Mouse (Mus musculus) lung, postnatal 25 days (tissue): ENCODE measurements around the gene Sox5.

Experiments used
- DNase-seq: peaks from one replicate; pipeline ENCODE4 v3.0.0; 2022; ENCODE audit warnings: low spot score

Gene Sox5

DNA sequence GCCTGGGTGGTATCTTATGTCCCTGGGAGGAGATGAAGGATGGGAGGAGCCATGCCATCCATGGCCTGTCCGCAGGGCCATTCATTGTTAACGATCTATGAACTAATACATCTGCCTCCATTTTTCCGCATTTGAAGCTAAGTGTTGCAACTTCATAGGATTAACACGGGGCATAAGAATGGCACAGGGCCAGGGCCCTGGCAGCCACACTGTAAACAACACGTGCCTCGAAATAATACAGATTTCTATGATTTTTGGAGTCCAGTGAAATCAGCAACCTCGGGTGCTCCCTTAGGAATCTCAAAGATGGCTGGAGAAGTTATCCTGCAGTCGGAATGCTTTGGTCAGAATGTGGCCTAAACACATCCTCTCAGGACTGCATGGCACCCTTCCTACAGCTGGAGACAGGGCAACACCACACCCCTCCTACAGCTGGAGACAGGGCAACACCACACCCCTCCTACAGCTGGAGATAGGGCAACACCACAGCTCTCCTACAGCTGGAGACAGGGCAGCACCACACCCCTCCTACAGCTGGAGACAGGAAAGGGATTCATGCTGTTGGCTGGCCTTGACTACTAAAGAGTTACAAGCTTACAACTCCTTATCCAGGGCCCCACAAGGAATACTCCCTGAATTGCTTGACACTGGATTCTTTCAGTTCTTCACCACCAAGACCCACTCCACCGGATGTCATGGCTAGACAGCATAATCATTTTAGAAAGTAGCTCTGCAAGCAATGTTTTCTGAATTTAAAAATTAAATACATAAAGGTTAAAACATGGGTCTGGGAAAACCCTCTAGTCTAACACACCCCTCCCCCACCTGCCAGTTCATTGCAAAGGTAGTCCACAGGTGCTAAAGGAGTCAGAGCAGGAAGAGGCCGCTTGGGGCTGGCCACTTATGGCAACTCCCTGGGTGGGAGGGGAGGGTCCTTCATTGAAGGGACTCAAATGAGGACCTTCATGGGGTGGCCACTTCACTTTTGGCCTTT is 122.4 kb downstream of the Sox5 start:
- no peak for DNase-seq

DNA sequence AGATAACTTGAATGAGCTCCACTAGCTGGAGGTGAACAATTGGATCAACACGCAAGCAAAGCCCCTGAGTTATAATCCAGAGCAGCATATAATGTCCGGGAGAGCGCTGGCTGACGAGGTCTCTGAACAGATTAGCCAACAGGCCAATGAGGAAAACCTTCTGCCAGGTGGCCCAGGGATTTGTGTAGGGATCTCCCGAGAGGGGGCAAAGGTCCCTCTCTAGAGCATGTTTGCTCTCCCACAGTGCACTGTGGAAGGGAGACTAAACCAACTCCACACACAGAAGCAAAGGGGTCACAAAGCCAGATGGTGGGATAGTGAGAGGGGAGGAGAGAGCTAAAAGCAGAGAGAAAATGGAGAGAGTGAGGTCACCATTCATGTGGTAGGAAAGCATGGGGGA is 128.9 kb downstream of the Sox5 start:
- DNase-seq = no peak

- no peak for DNase-seq
These were observed 132.9 kb downstream of the Sox5 start for GRCm38 (mm10) chr6:144648896-144649295.

GRCm38 (mm10) chr6:144648124-144648591 is 133.6 kb downstream of the Sox5 start:
- DNase-seq = peak; percentile 38

DNA sequence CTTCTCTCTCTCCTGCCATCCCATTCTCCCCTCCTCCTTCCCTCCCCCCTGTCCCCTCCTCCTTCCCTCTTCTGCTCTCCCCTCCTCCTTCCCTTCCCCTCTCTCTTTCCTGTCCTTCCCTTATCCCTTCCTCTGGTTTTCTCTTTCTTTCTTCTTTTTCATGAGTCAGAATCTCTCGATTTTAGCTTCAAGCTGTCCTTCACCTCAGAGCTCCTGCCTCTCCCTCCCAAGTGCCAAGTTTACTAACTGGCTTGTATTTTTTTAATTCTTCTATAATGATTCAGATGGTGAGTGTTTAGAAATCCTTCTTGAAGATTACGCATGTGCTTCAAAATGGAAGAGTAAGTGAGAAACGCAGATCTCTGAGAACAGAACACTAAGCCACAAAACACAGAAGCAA is 135.4 kb downstream of the Sox5 start:
- DNase-seq = peak; percentile 31

DNA sequence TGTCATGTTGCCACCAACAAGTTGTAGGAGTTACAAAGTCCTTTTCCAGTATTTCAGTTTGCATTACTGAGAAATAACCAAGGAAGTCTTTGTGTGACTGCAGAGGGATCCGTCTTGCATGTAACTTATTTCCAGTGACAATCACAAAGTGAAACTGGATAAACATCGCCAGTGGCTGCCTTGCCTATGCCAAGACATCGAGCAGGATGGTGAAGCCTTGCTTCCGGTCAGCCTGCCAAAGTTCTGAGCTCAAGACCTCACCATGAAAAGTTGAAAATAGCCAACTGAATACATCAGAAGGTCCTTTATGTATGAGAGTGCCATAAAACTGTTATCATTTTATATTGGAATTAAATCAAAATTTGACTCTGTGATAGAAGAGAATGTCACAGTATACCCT is 136.0 kb downstream of the Sox5 start:
- DNase-seq = no peak

DNA sequence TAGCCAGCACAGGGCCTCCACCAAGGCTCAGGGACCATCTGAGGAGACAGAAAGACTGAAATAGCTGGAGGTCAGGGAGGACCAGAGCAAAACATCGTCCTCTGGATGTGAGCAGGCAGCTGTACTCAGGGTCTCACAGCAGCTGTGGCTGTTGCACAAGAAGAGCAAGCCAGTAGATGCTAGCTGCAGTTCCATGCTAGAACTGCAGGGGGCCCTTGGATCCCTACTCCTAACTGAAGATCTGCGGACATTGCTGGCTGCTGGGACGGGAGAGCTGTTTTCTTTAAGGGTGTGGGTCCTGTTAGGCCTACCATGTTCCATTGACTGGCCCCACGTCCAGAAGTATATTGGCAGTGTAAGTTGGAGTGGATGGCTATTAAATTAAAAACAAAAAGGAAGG is 137.1 kb downstream of the Sox5 start:
- peak; percentile 76 for DNase-seq

DNA sequence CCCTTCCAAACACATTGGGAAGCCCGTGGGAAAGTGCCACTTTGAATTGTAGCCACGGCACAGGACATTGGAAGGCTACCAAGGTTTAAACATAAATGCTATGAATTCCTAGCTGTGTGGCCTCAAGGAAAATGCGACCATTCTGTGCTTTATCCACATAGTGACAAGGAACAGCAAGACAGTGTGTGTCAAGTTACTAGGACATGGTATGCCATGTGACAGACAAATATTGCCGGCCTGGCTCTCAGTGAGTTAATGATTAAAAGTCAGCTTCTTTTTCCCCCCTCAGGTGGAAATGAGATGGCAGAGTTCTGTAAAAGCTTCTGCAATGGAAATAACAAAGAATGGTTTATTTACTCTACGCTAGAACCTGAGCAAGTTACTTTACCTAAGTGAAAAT is 138.2 kb downstream of the Sox5 start:
- DNase-seq = no peak

GRCm38 (mm10) chr6:144641888-144642287 is 139.9 kb downstream of the Sox5 start:
- no peak for DNase-seq

DNA sequence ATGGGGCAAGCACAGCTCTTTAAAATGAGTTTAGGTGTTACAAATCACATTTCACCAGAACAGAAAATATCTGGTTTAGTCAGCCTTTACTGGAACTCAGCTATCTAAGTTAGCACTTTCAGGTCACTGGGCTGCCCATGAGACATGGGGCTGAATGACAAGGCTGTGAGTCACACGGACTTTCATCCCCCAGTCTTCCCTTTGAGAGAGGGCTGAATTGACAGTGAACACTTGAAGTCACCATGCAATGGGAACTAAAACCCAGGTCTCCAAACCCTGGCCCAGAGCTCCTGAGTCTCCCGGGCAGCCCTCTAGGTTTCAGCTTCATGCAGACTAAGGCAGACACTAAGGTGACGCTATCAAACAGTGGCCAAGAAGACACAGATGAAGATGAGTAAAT is 141.2 kb downstream of the Sox5 start:
- no peak for DNase-seq

GRCm38 (mm10) chr6:144638547-144638946 is 143.2 kb downstream of the Sox5 start:
- no peak for DNase-seq

DNA sequence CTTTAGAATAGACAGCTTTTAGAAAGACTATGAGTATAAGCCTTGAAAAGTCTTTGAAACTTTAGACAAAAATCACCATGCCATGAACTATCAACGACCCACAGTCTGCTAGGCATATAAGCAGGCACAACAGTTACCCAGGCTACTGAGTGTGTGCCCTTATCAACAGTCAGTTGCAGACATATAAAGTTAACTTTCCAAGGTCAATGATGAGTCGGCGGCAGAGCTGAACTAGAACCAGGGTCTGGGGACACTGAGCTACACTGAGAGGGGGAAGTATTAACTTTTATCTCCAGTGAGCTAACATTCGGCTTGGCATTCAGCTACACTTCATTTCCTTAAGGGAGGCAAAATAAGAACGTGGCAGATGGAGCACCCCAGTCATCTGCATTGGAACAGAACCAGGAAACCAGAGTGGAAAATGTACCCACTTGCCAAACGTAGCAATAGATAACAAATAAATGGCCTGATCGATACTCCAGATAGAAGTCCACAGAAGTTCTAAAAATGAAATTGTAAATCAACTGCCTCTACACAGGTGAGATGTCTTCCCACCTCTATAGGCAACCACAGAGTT is 154.2 kb downstream of the Sox5 start:
- DNase-seq = no peak

GRCm38 (mm10) chr6:144621089-144621769 is 160.5 kb downstream of the Sox5 start:
- DNase-seq = peak; percentile 87

DNA sequence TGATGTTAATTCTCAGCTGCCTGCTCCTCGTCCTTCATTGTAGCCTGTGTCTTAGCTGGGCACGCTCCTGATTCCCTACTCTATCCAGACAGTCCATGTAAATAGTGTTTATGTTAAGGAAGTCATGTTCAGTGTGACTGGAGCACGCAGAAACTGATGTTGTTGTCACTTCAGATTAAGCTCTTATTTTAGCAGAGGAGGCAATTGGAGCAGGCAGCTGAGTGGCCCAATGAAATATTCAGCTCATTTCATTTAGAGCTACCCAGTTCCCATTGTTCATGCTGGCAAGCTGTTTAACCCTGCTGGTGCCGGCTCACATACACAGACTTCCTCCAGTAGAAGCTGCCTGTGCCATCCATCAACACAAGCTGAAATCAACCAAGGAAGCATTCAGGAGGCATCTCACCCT is 170.4 kb downstream of the Sox5 start:
- no peak for DNase-seq

DNA sequence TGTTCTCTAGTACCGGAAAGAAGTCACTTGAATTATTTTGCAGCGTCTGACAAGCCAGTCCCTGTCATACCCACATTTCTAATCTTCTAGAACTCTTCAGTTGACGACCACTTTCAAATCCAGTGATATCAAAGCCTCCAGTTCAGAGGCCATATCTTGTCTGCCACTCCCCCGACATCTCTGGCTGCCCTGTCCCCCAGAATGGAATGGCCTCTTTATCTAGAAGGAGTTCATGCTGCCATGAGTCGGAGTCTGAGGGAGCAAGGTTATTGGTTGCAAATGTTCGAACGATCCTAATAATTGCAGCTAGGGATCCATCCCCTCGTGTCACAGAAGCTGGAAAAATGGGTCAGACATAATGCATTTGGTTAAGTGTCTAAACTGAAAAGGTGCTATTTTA is 170.9 kb downstream of the Sox5 start:
- DNase-seq = no peak

- no peak for DNase-seq
These were observed 178.9 kb downstream of the Sox5 start for GRCm38 (mm10) chr6:144602883-144603282.

GRCm38 (mm10) chr6:144600351-144600750 is 181.4 kb downstream of the Sox5 start:
- DNase-seq = no peak

GRCm38 (mm10) chr6:144598324-144598973 is 183.3 kb downstream of the Sox5 start:
- no peak for DNase-seq

DNA sequence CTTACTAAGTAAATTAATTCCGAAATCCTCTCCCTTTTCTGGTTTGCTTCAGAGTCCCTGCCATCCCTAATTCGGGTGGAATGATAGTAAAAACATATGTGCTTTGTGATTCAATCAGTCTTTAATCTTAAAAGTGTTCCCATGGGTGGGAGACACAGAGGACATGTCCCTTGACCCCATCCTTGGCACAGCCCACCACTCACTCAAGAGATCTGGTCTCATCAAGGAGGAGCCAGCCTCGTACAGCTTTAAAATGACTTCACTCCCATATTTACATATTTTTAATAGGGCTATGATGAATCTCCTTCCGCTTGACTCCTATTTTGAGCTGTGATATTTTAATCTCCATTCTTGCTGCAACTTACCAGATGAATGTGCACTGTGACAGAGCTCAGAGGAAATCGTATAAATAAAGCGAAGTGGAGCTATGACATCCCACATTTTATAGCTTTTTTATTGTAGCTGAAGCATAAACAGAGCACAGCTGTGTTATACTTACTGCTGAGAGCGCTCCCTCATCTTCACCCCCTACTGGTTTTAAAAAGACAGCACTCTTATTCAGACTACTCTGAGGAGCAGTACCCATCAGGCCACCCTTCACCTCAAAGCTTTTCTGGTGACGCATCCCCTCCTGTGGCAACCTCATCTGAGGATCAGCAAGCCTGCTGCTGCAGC is 185.1 kb downstream of the Sox5 start:
- no peak for DNase-seq

DNA sequence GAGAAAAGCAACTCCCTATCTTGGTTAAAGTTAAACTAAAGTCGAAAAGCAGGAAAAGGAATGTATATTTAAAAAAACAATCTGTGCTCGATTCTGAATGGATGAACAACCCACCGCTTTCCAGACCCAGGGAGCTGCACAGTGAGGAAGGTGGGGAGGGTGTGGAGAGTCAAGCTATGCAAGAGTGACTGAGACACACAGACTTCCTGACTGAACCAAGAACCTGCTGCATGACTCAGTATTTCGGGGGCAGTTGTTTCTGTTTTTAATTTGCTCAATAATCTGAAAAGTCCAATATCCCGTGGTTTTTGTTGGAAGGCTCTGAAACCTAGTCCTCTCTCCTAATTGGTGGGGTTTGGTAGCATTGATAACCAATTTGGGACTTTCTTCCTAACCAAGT is 196.9 kb downstream of the Sox5 start:
- DNase-seq = no peak

DNA sequence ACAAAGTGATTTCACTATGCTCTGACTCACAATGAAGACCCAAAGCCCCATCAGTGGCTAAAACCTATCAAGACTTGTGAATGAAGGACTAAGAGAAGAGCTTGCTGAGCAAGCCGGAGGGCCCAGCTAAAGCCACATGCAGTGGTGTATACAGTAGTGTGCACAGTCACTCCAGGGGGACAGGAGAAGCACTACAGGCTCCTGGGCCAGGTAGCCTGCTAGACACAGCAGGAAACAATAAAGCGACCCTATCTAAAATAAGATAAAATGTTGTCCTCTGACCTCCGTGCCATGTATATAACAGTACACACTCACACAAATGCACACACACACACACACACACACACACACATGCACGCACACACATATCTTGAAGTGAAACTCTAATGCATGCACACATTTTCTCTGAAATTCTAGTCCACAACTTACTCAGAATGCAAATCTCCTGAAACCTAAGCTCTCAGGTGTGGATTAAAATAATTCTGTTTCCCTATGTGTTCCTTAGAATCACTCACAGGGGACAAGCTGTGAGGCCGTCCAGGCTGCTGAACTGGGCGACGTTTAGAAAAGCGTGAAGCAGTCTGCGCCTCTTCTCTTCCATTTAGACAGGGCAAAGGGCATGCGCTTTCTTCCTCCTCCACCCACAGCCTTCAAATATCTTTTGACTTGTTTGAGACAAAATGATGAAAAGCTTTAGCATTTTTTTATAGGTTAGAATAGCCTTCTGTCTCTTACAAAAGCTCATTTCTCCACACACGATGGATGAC is 197.5 kb downstream of the Sox5 start:
- no peak for DNase-seq
